Mouse (Mus musculus) spleen, postnatal 14 days (tissue): ENCODE results near the gene Gucy1a1.

Source experiments
- DNase-seq, 2 experiments: peaks; one replicate each; pipeline ENCODE4 v3.0.0; 2021 to 2022; ENCODE audit warnings: low spot score in 2 of 2

Gene Gucy1a1

GRCm38 (mm10) chr3:82074201-82074851, 71.3 kb downstream of the Gucy1a1 start, which contains the start of gene Gucy1b1:
Gucy1b1 (minus strand) TSS chr3:82074689.
- DNase-seq = peak in 1 of 2 experiments; percentile 3

GRCm38 (mm10) chr3:82073741-82074181, 71.8 kb downstream of the Gucy1a1 start:
- peak in 1 of 2 experiments; percentile 2 for DNase-seq

GRCm38 (mm10) chr3:82067830-82068229, 77.8 kb downstream of the Gucy1a1 start:
- no peak for DNase-seq

- no peak for DNase-seq
These were observed 84.0 kb downstream of the Gucy1a1 start for GRCm38 (mm10) chr3:82061402-82062180.

GRCm38 (mm10) chr3:82057201-82057600, 88.4 kb downstream of the Gucy1a1 start:
- DNase-seq = no peak

GRCm38 (mm10) chr3:82054283-82054974, 91.2 kb downstream of the Gucy1a1 start:
- no peak for DNase-seq

- no peak for DNase-seq
These were observed 93.6 kb downstream of the Gucy1a1 start for GRCm38 (mm10) chr3:82052029-82052428.

GRCm38 (mm10) chr3:82051468-82051867, 94.1 kb downstream of the Gucy1a1 start:
- no peak for DNase-seq

GRCm38 (mm10) chr3:82048681-82049080, 96.9 kb downstream of the Gucy1a1 start:
- no peak for DNase-seq

- DNase-seq = no peak
These were observed 97.5 kb downstream of the Gucy1a1 start for GRCm38 (mm10) chr3:82048078-82048477.

GRCm38 (mm10) chr3:82047100-82047753, 98.4 kb downstream of the Gucy1a1 start:
- no peak for DNase-seq

- DNase-seq = no peak
These were observed 99.5 kb downstream of the Gucy1a1 start for GRCm38 (mm10) chr3:82046087-82046486.

GRCm38 (mm10) chr3:82044902-82045301, 100.7 kb downstream of the Gucy1a1 start:
- no peak for DNase-seq

GRCm38 (mm10) chr3:82043676-82044075, 101.9 kb downstream of the Gucy1a1 start:
- no peak for DNase-seq
